Mouse (Mus musculus): Measurements from ENCODE around the gene Mecp2.
A peak's percentile ranks its signal among the peaks of the same experiment; 100 is the strongest.
"Not testable (repeated sequence)": the region's sequence is repeated elsewhere in the genome, so short reads cannot be mapped to it uniquely, and the experiment has no call there.

Mecp2 gene

GRCm38 (mm10) chrX:74135263-74135662 is at the start of gene Mecp2:
Gene Mecp2 (minus strand): TSS chrX:74135363.
- DNase-seq (ENCODE audit: extremely low read depth, low read depth, low spot score), result not testable (repeated sequence)

- no peak for DNase-seq (ENCODE audit: extremely low read depth, low read depth, low spot score)
These were observed 41.8 kb upstream of the Mecp2 start, which contains the start of gene Tktl1 for GRCm38 (mm10) chrX:74176959-74177358. Gene Tktl1 (plus strand): TSS chrX:74177259.

- DNase-seq (ENCODE audit: extremely low read depth, low read depth, low spot score), result no peak
These were observed 32.6 kb upstream of the Mecp2 start, which contains the start of gene Tex28 for GRCm38 (mm10) chrX:74167738-74168137. Gene Tex28 (minus strand): TSS chrX:74167838.

GRCm38 (mm10) chrX:74127164-74127563 is 8.0 kb downstream of the Mecp2 start, which contains the start of gene Opn1mw:
Gene Opn1mw (plus strand): TSS chrX:74127464.
- DNase-seq (ENCODE audit: extremely low read depth, low read depth, low spot score), result no peak

GRCm38 (mm10) chrX:74124975-74125374 is 10.2 kb downstream of the Mecp2 start:
- DNase-seq (ENCODE audit: extremely low read depth, low read depth, low spot score), result no peak

GRCm38 (mm10) chrX:74115511-74115910 is 19.7 kb downstream of the Mecp2 start:
- DNase-seq (ENCODE audit: extremely low read depth, low read depth, low spot score), result no peak

- no peak for DNase-seq (ENCODE audit: extremely low read depth, low read depth, low spot score)
These were observed 21.1 kb downstream of the Mecp2 start for GRCm38 (mm10) chrX:74114036-74114435.

GRCm38 (mm10) chrX:74108747-74109146 is 26.4 kb downstream of the Mecp2 start:
- DNase-seq (ENCODE audit: extremely low read depth, low read depth, low spot score), result no peak

GRCm38 (mm10) chrX:74105916-74106315 is 29.2 kb downstream of the Mecp2 start:
- DNase-seq (ENCODE audit: extremely low read depth, low read depth, low spot score), result no peak

GRCm38 (mm10) chrX:74103457-74104188 is 31.5 kb downstream of the Mecp2 start:
- DNase-seq (ENCODE audit: extremely low read depth, low read depth, low spot score), result no peak

GRCm38 (mm10) chrX:74095130-74095529 is 40.0 kb downstream of the Mecp2 start:
- no peak for DNase-seq (ENCODE audit: extremely low read depth, low read depth, low spot score)

- peak; percentile 74 for DNase-seq (ENCODE audit: extremely low read depth, low read depth, low spot score)
These were observed 49.5 kb downstream of the Mecp2 start for GRCm38 (mm10) chrX:74085601-74086038.

- no peak for DNase-seq (ENCODE audit: extremely low read depth, low read depth, low spot score)
These were observed 50.1 kb downstream of the Mecp2 start for GRCm38 (mm10) chrX:74084946-74085498.

- no peak for DNase-seq (ENCODE audit: extremely low read depth, low read depth, low spot score)
These were observed 50.8 kb downstream of the Mecp2 start for GRCm38 (mm10) chrX:74084276-74084837.

- no peak for DNase-seq (ENCODE audit: extremely low read depth, low read depth, low spot score)
These were observed 64.4 kb downstream of the Mecp2 start for GRCm38 (mm10) chrX:74070794-74071193.

- no peak for DNase-seq (ENCODE audit: extremely low read depth, low read depth, low spot score)
These were observed 67.3 kb downstream of the Mecp2 start for GRCm38 (mm10) chrX:74067891-74068290.

- no peak for DNase-seq (ENCODE audit: extremely low read depth, low read depth, low spot score)
These were observed 90.1 kb downstream of the Mecp2 start for GRCm38 (mm10) chrX:74045107-74045506.

- no peak for DNase-seq (ENCODE audit: extremely low read depth, low read depth, low spot score)
These were observed 97.3 kb downstream of the Mecp2 start for GRCm38 (mm10) chrX:74037702-74038375.

GRCm38 (mm10) chrX:74030000-74030399 is 105.2 kb downstream of the Mecp2 start:
- DNase-seq (ENCODE audit: extremely low read depth, low read depth, low spot score), result no peak

- no peak for DNase-seq (ENCODE audit: extremely low read depth, low read depth, low spot score)
These were observed 111.7 kb downstream of the Mecp2 start, which contains the start of gene Irak1 for GRCm38 (mm10) chrX:74023188-74024049. Gene Irak1 (minus strand): TSS chrX:74023918.

Data from fat pad, adult 2 months (tissue).